In genomic region chrX:145195844-145196243, GRCm38 (mm10) we compare ENCODE assay signal across 24 mouse cellular contexts.
DNase-seq lines count a peak whose midpoint lies in the region; ATAC-seq and TF ChIP-seq lines count a peak whose summit lies in the region.
"Had no signal": no experiment of that assay in that cellular context is flagged by ENCODE, and none has a peak within 500 bp of the region (broad histone marks: within the 10 kb centered on the region; RNA-seq: fewer than 3 reads in every experiment).

No protein-coding gene starts in this region.

- no peak overlapping the region for H3K4me3 ChIP-seq in MEL (ENCODE audit: control insufficient read depth in 1 of 2, insufficient read depth in 1 of 2, low read depth in 2 of 2, low read length in 2 of 2)
- no peak overlapping the region for H3K4me3 ChIP-seq in midbrain, embryonic 16.5 days (ENCODE audit: low read depth, low read length)
- H3K4me3 ChIP-seq: embryonic facial prominence, embryonic 10.5 days; embryonic facial prominence, embryonic 12.5 days; forebrain, embryonic 13.5 days; forebrain, embryonic 15.5 days had no signal

- peak; percentile 73; the same call in 1 of the 2 replicates for ATAC-seq in common myeloid progenitor, adult 5-6 weeks (replicated peaks; ENCODE audit: low read depth, poor library complexity, severe bottlenecking)
- peak; percentile 90 for ATAC-seq in megakaryocyte-erythroid progenitor cell, adult 5-6 weeks (replicated peaks; ENCODE audit: low FRiP score, low TSS enrichment, poor library complexity, severe bottlenecking)
- no peak for ATAC-seq in midbrain, embryonic 16.5 days
- ATAC-seq: activated CD4-positive, CD25-positive, alpha-beta regulatory T cell, adult 4 months; CD4-positive, CD25-positive, alpha-beta regulatory T cell, adult 4 months; forebrain, embryonic 13.5 days; forebrain, embryonic 15.5 days; forebrain, postnatal 0 days; Patski had no signal

- peaks cover 0 to 6% of the 10 kb centered on the region in 2 experiments; a peak in 2 of 4 replicates for H3K36me3 ChIP-seq in MEL (ENCODE audit: control insufficient read depth in 1 of 2, insufficient read depth in 2 of 2, low read length in 2 of 2)
- H3K36me3 ChIP-seq in midbrain, embryonic 16.5 days (ENCODE audit: control insufficient read depth, insufficient read depth, low read length): no peaks in the 10 kb centered on the region
- H3K36me3 ChIP-seq: embryonic facial prominence, embryonic 10.5 days; embryonic facial prominence, embryonic 12.5 days; forebrain, embryonic 15.5 days; G1E had no signal

- TF ChIP-seq POLR2A in MEL (IDR thresholded peaks at IDR 0.05; ENCODE audit: control insufficient read depth in 1 of 2, insufficient read depth in 1 of 2, low read depth in 1 of 2, low read length in 2 of 2, poor library complexity in 1 of 2): no peak

- H3K4me2 ChIP-seq in midbrain, embryonic 16.5 days (ENCODE audit: low read length): no peak overlapping the region
- H3K4me2 ChIP-seq: embryonic facial prominence, embryonic 12.5 days; forebrain, embryonic 13.5 days; forebrain, embryonic 15.5 days had no signal

- no peak overlapping the region for H3K27ac ChIP-seq in MEL (ENCODE audit: control insufficient read depth, low read depth, low read length)
- no peak overlapping the region for H3K27ac ChIP-seq in midbrain, embryonic 16.5 days (ENCODE audit: low read length)
- H3K27ac ChIP-seq: embryonic facial prominence, embryonic 10.5 days; embryonic facial prominence, embryonic 12.5 days; forebrain, embryonic 13.5 days; forebrain, embryonic 15.5 days had no signal

- H3K4me1 ChIP-seq in MEL (ENCODE audit: control insufficient read depth in 1 of 2, insufficient read depth in 2 of 2, low read length in 2 of 2): peaks cover 0 to 12% of the 10 kb centered on the region in 2 experiments; a peak in 2 of 4 replicates
- no peaks in the 10 kb centered on the region for H3K4me1 ChIP-seq in midbrain, embryonic 16.5 days (ENCODE audit: control insufficient read depth, insufficient read depth, low read length)
- H3K4me1 ChIP-seq: embryonic facial prominence, embryonic 10.5 days; embryonic facial prominence, embryonic 12.5 days; forebrain, embryonic 13.5 days; forebrain, embryonic 15.5 days had no signal

- peak; percentile 67 to 80 for TF ChIP-seq EP300 in MEL (IDR thresholded peaks at IDR 0.05; ENCODE audit: low read depth in 1 of 2, low read length in 2 of 2)

- H3K27me3 ChIP-seq in MEL (ENCODE audit: control insufficient read depth in 1 of 2, insufficient read depth in 2 of 2, low read length in 2 of 2): no peaks in the 10 kb centered on the region
- H3K27me3 ChIP-seq in midbrain, embryonic 16.5 days (ENCODE audit: control insufficient read depth, insufficient read depth, low read depth, low read length): no peaks in the 10 kb centered on the region
- H3K27me3 ChIP-seq: CH12.LX; embryonic facial prominence, embryonic 12.5 days; forebrain, embryonic 13.5 days; forebrain, embryonic 15.5 days had no signal

- H3K9ac ChIP-seq in MEL (ENCODE audit: control insufficient read depth, low read depth, low read length, poor library complexity, severe bottlenecking): no peak overlapping the region
- no peak overlapping the region for H3K9ac ChIP-seq in midbrain, embryonic 16.5 days (ENCODE audit: low read depth, low read length)
- H3K9ac ChIP-seq: embryonic facial prominence, embryonic 12.5 days; forebrain, embryonic 13.5 days; forebrain, embryonic 15.5 days; forebrain, postnatal 0 days had no signal

- H3K9me3 ChIP-seq in MEL (replicated peaks; ENCODE audit: insufficient read depth, low read length): no peaks in the 10 kb centered on the region
- H3K9me3 ChIP-seq in midbrain, embryonic 16.5 days (replicated peaks; ENCODE audit: control insufficient read depth, low read length, poor library complexity, severe bottlenecking): no peaks in the 10 kb centered on the region
- H3K9me3 ChIP-seq: embryonic facial prominence, embryonic 10.5 days; embryonic facial prominence, embryonic 12.5 days; forebrain, embryonic 13.5 days; forebrain, embryonic 15.5 days; G1E had no signal

- no peak for TF ChIP-seq RAD21 in MEL (IDR thresholded peaks at IDR 0.05; ENCODE audit: low read depth, low read length)

- H3K79me2 ChIP-seq in MEL (ENCODE audit: control insufficient read depth, insufficient read depth, low read length, poor library complexity): no peaks in the 10 kb centered on the region

- WGBS in midbrain, embryonic 16.5 days: 68% methylated on average over 1 of the region's 1 CpGs

- no peak for TF ChIP-seq CTCF in MEL (IDR thresholded peaks at IDR 0.05 in 2 of 3, conservative IDR thresholded peaks at IDR 0.05 in 1 of 3; ENCODE audit: control insufficient read depth in 1 of 3, insufficient read depth in 1 of 3, low read depth in 2 of 3, low read length in 3 of 3, poor library complexity in 1 of 3, severe bottlenecking in 1 of 3)

- DNase-seq in MEL (ENCODE audit: low read depth, low spot score): peak; percentile 44
- no peak for DNase-seq in frontal cortex, postnatal 10 days (ENCODE audit: low spot score in 2 of 2)
- DNase-seq: adrenal gland, adult 8-10 months; adrenal gland, postnatal 14 days; adrenal gland, postnatal 36 days; B cell, adult 2 months; cerebellum, adult 11-12 months; cerebellum, adult 2 months; cerebellum, adult 9-10 months; cerebellum, postnatal 10 days; cerebellum, postnatal 36 days; forebrain, postnatal 0 days had no signal

TF ChIP-seq in MEL, 35 proteins besides CTCF, POLR2A, EP300 and RAD21:
- TF ChIP-seq POLR2AphosphoS5 (IDR thresholded peaks at IDR 0.05; ENCODE audit: borderline replicate concordance, low read depth, low read length) (no peak), MYB (IDR thresholded peaks at IDR 0.05; ENCODE audit: low read depth, low read length) (no peak), MEF2A (IDR thresholded peaks at IDR 0.05; ENCODE audit: extremely low read depth, insufficient replicate concordance, low read depth, low read length, poor library complexity, severe bottlenecking) (no peak), BHLHE40 (IDR thresholded peaks at IDR 0.05; ENCODE audit: borderline replicate concordance, low read depth, low read length) (peak; percentile 74), TCF12 (IDR thresholded peaks at IDR 0.05; ENCODE audit: low read depth, low read length) (peak; percentile 88), USF1 (IDR thresholded peaks at IDR 0.05; ENCODE audit: low read depth, low read length) (no peak), MAX (IDR thresholded peaks at IDR 0.05; ENCODE audit: low read length) (no peak), KAT2A (conservative IDR thresholded peaks at IDR 0.05; ENCODE audit: low read depth, low read length) (no peak), MAFK (IDR thresholded peaks at IDR 0.05; ENCODE audit: borderline replicate concordance, low read depth, low read length) (no peak), TAL1 (IDR thresholded peaks at IDR 0.05; ENCODE audit: low read length) (peak; percentile 33; the same call in 1 of the 2 replicates), USF2 (IDR thresholded peaks at IDR 0.05; ENCODE audit: borderline replicate concordance in 1 of 2, insufficient read depth in 1 of 2, low read depth in 1 of 2, low read length in 2 of 2) (no peak), CHD1 (IDR thresholded peaks at IDR 0.05; ENCODE audit: low read depth, low read length) (no peak), ZNF384 (IDR thresholded peaks at IDR 0.05; ENCODE audit: low read depth, low read length) (peak; percentile 81), HCFC1 (IDR thresholded peaks at IDR 0.05; ENCODE audit: low read depth, low read length) (no peak), TBP (IDR thresholded peaks at IDR 0.05; ENCODE audit: low read depth, low read length) (no peak), UBTF (IDR thresholded peaks at IDR 0.05; ENCODE audit: borderline replicate concordance, insufficient read depth, low read depth, low read length) (no peak), ZKSCAN1 (IDR thresholded peaks at IDR 0.05; ENCODE audit: low read depth, low read length) (no peak), ZC3H11A (IDR thresholded peaks at IDR 0.05; ENCODE audit: low read depth, low read length) (no peak), RCOR1 (IDR thresholded peaks at IDR 0.05; ENCODE audit: low read depth, low read length) (no peak), E2F4 (IDR thresholded peaks at IDR 0.05; ENCODE audit: borderline replicate concordance, low read depth, low read length) (no peak), SMC3 (IDR thresholded peaks at IDR 0.05; ENCODE audit: low read depth, low read length) (no peak), GATA1 (IDR thresholded peaks at IDR 0.05; ENCODE audit: low read depth, low read length) (0 out of 2 replicates have a peak, but pooled peaks have one; percentile 45), ETS1 (IDR thresholded peaks at IDR 0.05; ENCODE audit: low read depth, low read length) (peak; percentile 44), CHD2 (IDR thresholded peaks at IDR 0.05; ENCODE audit: low read length) (no peak), JUND (IDR thresholded peaks at IDR 0.05; ENCODE audit: low read depth, low read length) (no peak), MXI1 (IDR thresholded peaks at IDR 0.05; ENCODE audit: low read depth, low read length) (no peak), NELFE (IDR thresholded peaks at IDR 0.05; ENCODE audit: low read depth, low read length) (no peak)
TF ChIP-seq in MEL: peak in this region for 6.
